Mouse (Mus musculus): ENCODE data around the gene Lypd6b. TPM values are rescaled to one million over a fixed set of nuclear protein-coding genes. Genes with fewer than 3 reads are reported as not detected.
A peak's percentile ranks its signal among the peaks of the same experiment; 100 is the strongest.

The Lypd6b gene
- total and polyA plus RNA-seq, 2 experiments from 2014 or later, result 0.11 to 0.38 TPM

DNA sequence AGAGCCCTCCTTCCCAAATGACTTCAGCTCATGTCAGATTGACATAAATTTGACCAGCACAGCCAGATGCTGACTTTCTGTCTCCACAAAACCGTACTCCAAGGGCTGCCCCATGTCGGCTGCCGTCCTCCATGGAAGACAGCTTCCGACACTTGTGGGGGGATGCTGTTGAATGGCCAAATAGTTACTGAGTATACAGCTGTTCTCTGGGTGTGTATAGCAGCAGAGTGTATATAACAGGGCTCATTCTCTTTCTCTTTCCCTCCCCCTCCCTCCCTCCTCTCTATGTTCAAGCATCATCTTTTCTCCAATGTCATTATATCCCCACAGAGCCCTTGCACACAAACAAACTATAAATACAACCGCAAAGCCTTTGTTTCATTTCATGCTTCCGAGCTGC lies 43.7 kb upstream of the Lypd6b start:
- DNase-seq (ENCODE audit: low spot score) (no peak), ATAC-seq (ENCODE audit: insufficient read depth, low read depth) (no peak)
- H3K4me2 ChIP-seq (ENCODE audit: low read depth, low read length), result no peak overlapping the region
- H3K36me3 ChIP-seq (replicated peaks; ENCODE audit: control insufficient read depth, insufficient read depth, low read length), result no peaks in the 10 kb centered on the region
- no peaks in the 10 kb centered on the region for H3K9me3 ChIP-seq (replicated peaks; ENCODE audit: control insufficient read depth, low read length)
- no peaks in the 10 kb centered on the region for H3K27me3 ChIP-seq (ENCODE audit: control insufficient read depth, insufficient read depth, low read length)
- H3K4me1 ChIP-seq (ENCODE audit: control insufficient read depth, insufficient read depth), result no peaks in the 10 kb centered on the region
- no peak overlapping the region for H3K9ac ChIP-seq (replicated peaks; ENCODE audit: low read depth, low read length)
- TF ChIP-seq CTCF (IDR thresholded peaks at IDR 0.05; ENCODE audit: low read depth) (no peak), EP300 (IDR thresholded peaks at IDR 0.05; ENCODE audit: low read depth) (no peak)
- H3K4me3 ChIP-seq (ENCODE audit: low read depth, low read length), result no peak overlapping the region
- WGBS, result 76% methylated on average over 6 of the region's 6 CpGs
- no peak overlapping the region for H3K27ac ChIP-seq (ENCODE audit: low read depth)

DNA sequence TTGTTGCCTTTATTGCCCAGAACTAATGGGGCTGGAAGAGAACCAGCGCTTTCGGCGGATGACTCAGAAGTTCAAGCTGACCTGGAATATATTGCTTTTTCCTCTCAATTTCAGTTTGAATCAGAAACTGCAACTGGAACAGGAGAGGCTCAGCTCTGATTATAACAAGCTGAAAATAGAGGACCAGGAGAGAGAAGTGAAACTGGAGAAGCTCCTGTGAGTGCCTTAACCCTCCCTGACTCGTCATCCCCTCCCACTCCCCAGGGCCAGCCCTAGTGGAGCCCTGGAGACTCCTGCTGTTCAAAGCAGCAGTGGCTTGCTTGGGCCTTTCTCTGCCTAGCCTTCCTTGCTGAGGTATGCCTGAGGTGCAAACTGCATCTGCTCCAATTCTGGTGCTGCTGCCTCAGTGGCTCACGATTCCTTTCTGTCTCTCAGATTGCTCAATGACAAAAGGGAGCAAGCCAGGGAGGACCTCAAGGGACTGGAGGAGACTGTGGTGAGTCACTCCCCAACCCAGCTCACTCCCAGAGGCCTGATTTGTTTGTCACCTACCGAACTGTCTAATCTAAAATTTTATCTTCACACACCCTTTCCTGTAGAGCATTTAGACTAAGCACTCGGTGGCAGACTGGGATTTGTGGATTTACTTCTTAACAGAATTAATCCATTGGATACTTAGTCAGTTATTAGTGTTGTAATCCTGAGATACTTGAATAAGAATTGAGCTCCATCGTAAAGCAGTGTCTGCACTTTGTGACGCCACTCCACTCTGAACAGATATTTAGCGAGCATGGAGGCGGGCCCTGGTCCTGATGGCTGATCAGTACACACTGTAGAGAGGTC lies 43.0 kb upstream of the Lypd6b start:
- Histone ChIP-seq H3K4me1 (ENCODE audit: control insufficient read depth, insufficient read depth) (no peaks in the 10 kb centered on the region), H3K4me2 (ENCODE audit: low read depth, low read length) (no peak overlapping the region), H3K36me3 (replicated peaks; ENCODE audit: control insufficient read depth, insufficient read depth, low read length) (no peaks in the 10 kb centered on the region), H3K27me3 (ENCODE audit: control insufficient read depth, insufficient read depth, low read length) (no peaks in the 10 kb centered on the region), H3K27ac (ENCODE audit: low read depth) (no peak overlapping the region), H3K9me3 (replicated peaks; ENCODE audit: control insufficient read depth, low read length) (no peaks in the 10 kb centered on the region), H3K9ac (replicated peaks; ENCODE audit: low read depth, low read length) (no peak overlapping the region), H3K4me3 (ENCODE audit: low read depth, low read length) (no peak overlapping the region)
- ATAC-seq (ENCODE audit: insufficient read depth, low read depth) (no peak), DNase-seq (ENCODE audit: low spot score) (no peak)
- WGBS, result 52% methylated on average over 11 of the region's 11 CpGs
- no peak for TF ChIP-seq EP300 (IDR thresholded peaks at IDR 0.05; ENCODE audit: low read depth)
- no peak for TF ChIP-seq CTCF (IDR thresholded peaks at IDR 0.05; ENCODE audit: low read depth)

DNA sequence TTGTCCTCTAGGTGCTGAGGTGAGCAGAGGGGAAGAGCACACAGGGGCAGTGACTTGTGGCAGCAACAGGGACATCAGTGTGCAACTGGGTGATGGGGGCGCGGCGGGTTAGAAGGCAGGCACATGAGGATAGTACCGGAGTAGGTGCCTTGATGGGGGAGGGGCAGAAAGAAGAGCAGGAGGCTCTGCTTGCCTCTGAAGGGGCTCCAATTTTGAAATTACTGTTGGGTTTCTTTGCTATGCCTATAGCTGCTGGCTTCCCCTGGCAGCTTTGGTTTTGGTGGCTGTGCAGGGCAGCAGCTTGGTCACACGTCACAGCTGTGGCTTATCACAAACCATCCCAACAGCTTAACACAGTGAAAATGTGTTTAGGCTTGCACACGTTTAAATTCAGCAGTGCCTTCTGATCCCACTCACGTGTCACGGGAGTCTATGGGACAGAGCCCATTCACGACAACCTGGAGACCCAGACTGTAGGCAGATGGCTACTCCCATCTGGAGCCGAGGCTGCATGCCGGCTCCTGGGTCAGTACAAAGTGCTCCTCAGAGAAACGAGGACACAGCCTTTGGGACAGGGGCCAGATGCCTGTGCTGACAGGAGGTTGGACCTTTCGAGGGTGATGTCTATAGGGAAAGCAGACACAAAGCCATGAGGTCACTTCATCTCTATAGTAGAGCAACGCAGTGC lies 42.2 kb upstream of the Lypd6b start:
- Histone ChIP-seq H3K27me3 (ENCODE audit: control insufficient read depth, insufficient read depth, low read length) (no peaks in the 10 kb centered on the region), H3K9ac (replicated peaks; ENCODE audit: low read depth, low read length) (no peak overlapping the region), H3K9me3 (replicated peaks; ENCODE audit: control insufficient read depth, low read length) (no peaks in the 10 kb centered on the region), H3K4me1 (ENCODE audit: control insufficient read depth, insufficient read depth) (peaks cover 5% of the 10 kb centered on the region; the same call in 1 of the 2 replicates), H3K4me2 (ENCODE audit: low read depth, low read length) (peak overlapping the region; percentile 4; the same call in 1 of the 2 replicates), H3K4me3 (ENCODE audit: low read depth, low read length) (no peak overlapping the region), H3K27ac (ENCODE audit: low read depth) (no peak overlapping the region), H3K36me3 (replicated peaks; ENCODE audit: control insufficient read depth, insufficient read depth, low read length) (no peaks in the 10 kb centered on the region)
- WGBS, result 37% methylated on average over 14 of the region's 14 CpGs
- TF ChIP-seq CTCF (IDR thresholded peaks at IDR 0.05; ENCODE audit: low read depth), result no peak
- no peak for TF ChIP-seq EP300 (IDR thresholded peaks at IDR 0.05; ENCODE audit: low read depth)
- DNase-seq (ENCODE audit: low spot score) (no peak), ATAC-seq (ENCODE audit: insufficient read depth, low read depth) (peak; percentile 28; the same call in 1 of the 2 replicates)

DNA sequence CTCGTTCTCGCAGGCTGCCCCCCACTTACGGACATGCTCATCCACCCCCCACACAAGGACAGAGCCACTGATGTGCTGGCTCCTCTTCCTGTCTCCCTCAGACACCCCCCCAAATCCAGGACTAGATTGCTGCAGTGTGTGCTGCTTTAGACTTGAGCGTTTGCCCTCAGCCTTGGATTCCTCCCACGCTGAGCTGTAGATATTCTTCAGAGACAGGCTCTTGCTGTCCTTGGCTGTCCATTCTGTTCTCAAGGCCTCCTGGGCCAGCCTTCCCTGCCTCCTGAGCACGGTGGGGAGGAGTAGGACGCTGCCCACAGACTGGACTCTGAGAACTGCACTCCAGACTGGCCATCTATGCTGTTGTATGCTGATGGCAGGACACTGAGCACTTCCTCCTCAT lies 40.5 kb upstream of the Lypd6b start:
- peaks cover 13% of the 10 kb centered on the region for H3K4me1 ChIP-seq (ENCODE audit: control insufficient read depth, insufficient read depth)
- TF ChIP-seq EP300 (IDR thresholded peaks at IDR 0.05; ENCODE audit: low read depth), result no peak
- no peak for TF ChIP-seq CTCF (IDR thresholded peaks at IDR 0.05; ENCODE audit: low read depth)
- no peaks in the 10 kb centered on the region for H3K36me3 ChIP-seq (replicated peaks; ENCODE audit: control insufficient read depth, insufficient read depth, low read length)
- 58% methylated on average over 7 of the region's 7 CpGs for WGBS
- DNase-seq (ENCODE audit: low spot score) (no peak), ATAC-seq (ENCODE audit: insufficient read depth, low read depth) (no peak)
- H3K27ac ChIP-seq (ENCODE audit: low read depth), result no peak overlapping the region
- H3K4me3 ChIP-seq (ENCODE audit: low read depth, low read length), result no peak overlapping the region
- H3K4me2 ChIP-seq (ENCODE audit: low read depth, low read length), result no peak overlapping the region
- no peaks in the 10 kb centered on the region for H3K9me3 ChIP-seq (replicated peaks; ENCODE audit: control insufficient read depth, low read length)
- H3K27me3 ChIP-seq (ENCODE audit: control insufficient read depth, insufficient read depth, low read length), result no peaks in the 10 kb centered on the region
- no peak overlapping the region for H3K9ac ChIP-seq (replicated peaks; ENCODE audit: low read depth, low read length)

DNA sequence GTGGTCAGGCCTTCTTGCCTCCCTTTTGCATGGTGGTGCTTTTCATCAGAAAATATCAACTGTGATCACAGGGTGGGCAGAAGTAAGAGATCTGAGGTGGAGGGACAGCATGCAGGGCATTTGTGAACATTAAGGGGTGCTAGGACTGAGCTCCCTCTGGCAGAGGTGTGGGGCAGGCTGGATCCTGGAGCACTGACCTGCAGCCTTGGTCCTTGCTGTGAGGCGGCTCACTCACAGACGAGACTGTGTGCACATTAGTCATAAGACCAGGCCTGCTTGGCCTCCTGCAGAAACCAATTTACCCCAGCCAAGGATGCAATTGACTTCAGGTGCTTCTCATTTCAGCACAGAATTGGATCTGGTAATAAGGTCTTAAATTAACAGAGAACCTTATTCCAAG lies 39.8 kb upstream of the Lypd6b start:
- Histone ChIP-seq H3K27ac (ENCODE audit: low read depth) (no peak overlapping the region), H3K36me3 (replicated peaks; ENCODE audit: control insufficient read depth, insufficient read depth, low read length) (no peaks in the 10 kb centered on the region), H3K9ac (replicated peaks; ENCODE audit: low read depth, low read length) (no peak overlapping the region), H3K4me2 (ENCODE audit: low read depth, low read length) (no peak overlapping the region), H3K9me3 (replicated peaks; ENCODE audit: control insufficient read depth, low read length) (no peaks in the 10 kb centered on the region), H3K4me3 (ENCODE audit: low read depth, low read length) (no peak overlapping the region), H3K27me3 (ENCODE audit: control insufficient read depth, insufficient read depth, low read length) (no peaks in the 10 kb centered on the region), H3K4me1 (ENCODE audit: control insufficient read depth, insufficient read depth) (peaks cover 13% of the 10 kb centered on the region)
- ATAC-seq (ENCODE audit: insufficient read depth, low read depth), result no peak
- TF ChIP-seq EP300 (IDR thresholded peaks at IDR 0.05; ENCODE audit: low read depth), result no peak
- no peak for TF ChIP-seq CTCF (IDR thresholded peaks at IDR 0.05; ENCODE audit: low read depth)
- DNase-seq (ENCODE audit: low spot score), result no peak
- 92% methylated on average over 2 of the region's 2 CpGs for WGBS

All from heart, postnatal 0 days (tissue).